Mouse (Mus musculus): ENCODE measurements around the gene Cacna1c. TPM values are rescaled to one million over a fixed set of nuclear protein-coding genes. Genes with fewer than 3 reads are reported as not detected.

Cacna1c gene
- total and polyA plus RNA-seq, 2 experiments from 2014 or later, result 5.1 to 39.4 TPM

GRCm38 (mm10) chr6:118561745-118562609 is 634.2 kb downstream of the Cacna1c start, which contains the start of gene Ankrd26:
Gene Ankrd26 (minus strand): TSS chr6:118562226.
- ATAC-seq, result peak; percentile 97
- Histone ChIP-seq H3K27ac (peak within 1 kb of the TSS; percentile 79), H3K9me3 (ENCODE audit: low read length) (no peaks in the 10 kb centered on the region), H3K4me2 (ENCODE audit: low read depth, low read length) (peak within 1 kb of the TSS; percentile 92), H3K36me3 (ENCODE audit: insufficient read depth, low read length) (peaks cover 20% of the 10 kb centered on the region; the same call in 1 of the 2 replicates), H3K4me3 (ENCODE audit: low read length) (peak within 1 kb of the TSS; percentile 76), H3K27me3 (ENCODE audit: insufficient read depth, low read length) (no peaks in the 10 kb centered on the region), H3K4me1 (ENCODE audit: insufficient read depth, low read length) (peaks cover 7% of the 10 kb centered on the region; the same call in 1 of the 2 replicates), H3K9ac (replicated peaks; ENCODE audit: low read length) (peak within 1 kb of the TSS; percentile 70)
- TF ChIP-seq CTCF (IDR thresholded peaks at IDR 0.05; ENCODE audit: low read depth), result no peak; the same call in 1 of the 2 replicates
- WGBS, result 4% methylated on average over 54 of the region's 54 CpGs
- DNase-seq (ENCODE audit: low spot score), result peak; percentile 95

- H3K4me3 ChIP-seq (ENCODE audit: low read length), result peak overlapping the region; percentile 76
- H3K9ac ChIP-seq (replicated peaks; ENCODE audit: low read length), result peak overlapping the region; percentile 70
- H3K4me2 ChIP-seq (ENCODE audit: low read depth, low read length), result peak overlapping the region; percentile 92
- peaks cover 7% of the 10 kb centered on the region; the same call in 1 of the 2 replicates for H3K4me1 ChIP-seq (ENCODE audit: insufficient read depth, low read length)
- no peaks in the 10 kb centered on the region for H3K9me3 ChIP-seq (ENCODE audit: low read length)
- DNase-seq (ENCODE audit: low spot score), result no peak
- H3K27ac ChIP-seq, result no peak overlapping the region
- no peak for TF ChIP-seq CTCF (IDR thresholded peaks at IDR 0.05; ENCODE audit: low read depth)
- 85% methylated on average over 8 of the region's 8 CpGs for WGBS
- no peaks in the 10 kb centered on the region for H3K27me3 ChIP-seq (ENCODE audit: insufficient read depth, low read length)
- H3K36me3 ChIP-seq (ENCODE audit: insufficient read depth, low read length), result peaks cover 27% of the 10 kb centered on the region; the same call in 1 of the 2 replicates
- no peak for ATAC-seq
These were observed 635.0 kb downstream of the Cacna1c start for GRCm38 (mm10) chr6:118561225-118561624.

- Histone ChIP-seq H3K9me3 (ENCODE audit: low read length) (no peaks in the 10 kb centered on the region), H3K4me2 (ENCODE audit: low read depth, low read length) (no peak overlapping the region), H3K27me3 (ENCODE audit: insufficient read depth, low read length) (no peaks in the 10 kb centered on the region), H3K9ac (replicated peaks; ENCODE audit: low read length) (no peak overlapping the region), H3K4me1 (ENCODE audit: insufficient read depth, low read length) (no peaks in the 10 kb centered on the region), H3K4me3 (ENCODE audit: low read length) (no peak overlapping the region), H3K27ac (no peak overlapping the region), H3K36me3 (ENCODE audit: insufficient read depth, low read length) (peaks cover 50% of the 10 kb centered on the region)
- DNase-seq (ENCODE audit: low spot score) (no peak), ATAC-seq (no peak)
- no peak for TF ChIP-seq CTCF (IDR thresholded peaks at IDR 0.05; ENCODE audit: low read depth)
- 94% methylated on average over 4 of the region's 4 CpGs for WGBS
These were observed 657.6 kb downstream of the Cacna1c start for GRCm38 (mm10) chr6:118538627-118539026.

Other genes with a start within 250 kb of the Cacna1c start
- gene Dcp1b, start 21.2 kb downstream of the Cacna1c start, total RNA-seq (2014; rRNA removed), result 14.2 and 15.7 TPM in 2 replicates
- gene Dcp1b, start 21.2 kb downstream of the Cacna1c start, polyA plus RNA-seq (2015; fragmentation: Nextera tagmentation; extraction: Ambion mirVana), result 9.4 and 10.9 TPM in 2 replicates
- 0.29 and 2.6 TPM in 2 replicates for gene Cacna2d4, start 40.1 kb upstream of the Cacna1c start, total RNA-seq (2014; rRNA removed)
- gene Cacna2d4, start 40.1 kb upstream of the Cacna1c start, polyA plus RNA-seq (2015; fragmentation: Nextera tagmentation; extraction: Ambion mirVana), result 1.0 and 1.2 TPM in 2 replicates
- gene Lrtm2, start 134.3 kb upstream of the Cacna1c start, total RNA-seq (2014; rRNA removed), result 37.5 and 44.4 TPM in 2 replicates
- gene Lrtm2, start 134.3 kb upstream of the Cacna1c start, polyA plus RNA-seq (2015; fragmentation: Nextera tagmentation; extraction: Ambion mirVana), result 15.2 and 16.3 TPM in 2 replicates
- gene Adipor2, start 221.3 kb upstream of the Cacna1c start, total RNA-seq (2014; rRNA removed), result 40.9 and 41.8 TPM in 2 replicates
- 30.8 and 32.2 TPM in 2 replicates for gene Adipor2, start 221.3 kb upstream of the Cacna1c start, polyA plus RNA-seq (2015; fragmentation: Nextera tagmentation; extraction: Ambion mirVana)

All from hindbrain, postnatal 0 days (tissue).